Mouse (Mus musculus) hematopoietic multipotent progenitor cell, adult 10-12 weeks (in vitro differentiated cells): ENCODE results near the gene Timeless. TPM values are rescaled to one million over a fixed set of nuclear protein-coding genes. Genes with fewer than 3 reads are reported as not detected.

Experiments
- polyA plus RNA-seq: library from polyadenylated mRNA; stranded (reverse); fragments of >175 nt; gene quantifications from 2 replicates; pipeline ENCODE4 v1.2.3, GENCODE M21; 2012; ENCODE audit warnings: low replicate concordance

Gene Timeless
- polyA plus RNA-seq = 8.5 and 11.9 TPM in 2 replicates

DNA sequence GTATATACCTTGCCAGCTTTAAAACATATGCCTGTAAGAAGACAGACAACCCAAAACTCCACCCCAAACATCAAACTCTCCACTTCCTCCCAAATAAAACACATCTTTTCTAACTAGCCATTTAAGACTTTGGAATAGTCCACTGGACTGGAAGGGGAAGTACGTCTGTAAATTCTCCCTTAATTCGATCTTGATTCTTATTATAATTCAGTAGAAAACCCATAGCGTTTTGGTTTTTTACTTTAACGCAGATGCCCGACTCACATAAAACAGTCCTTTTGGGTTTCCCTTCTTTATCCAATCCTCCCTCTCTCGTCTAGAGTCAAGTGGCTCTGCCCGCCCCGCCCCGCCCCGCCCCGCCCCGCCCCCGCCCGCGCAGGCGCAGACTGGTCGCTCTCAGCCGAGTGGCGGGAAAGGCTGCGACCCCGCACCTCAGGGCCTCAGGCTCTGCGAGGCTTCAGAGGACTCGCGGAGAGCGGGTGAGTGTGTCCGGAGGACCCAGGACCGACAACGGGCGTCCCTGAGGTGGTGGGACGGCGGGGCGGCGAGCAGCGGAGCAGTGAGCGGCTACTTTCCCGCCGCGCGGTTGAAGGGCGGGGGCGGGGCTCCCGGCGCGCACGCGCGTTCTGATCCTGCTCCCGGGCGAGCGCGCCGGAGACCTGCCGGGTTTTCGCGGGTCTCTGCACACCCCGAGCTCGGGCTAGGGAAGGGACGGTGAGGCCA, at the start of gene Timeless:
Gene Timeless, plus strand, starts transcription at position 369 of the 723 bp plus-strand sequence.

GRCm38 (mm10) chr10:128194024-128194550, 37.8 kb upstream of the Timeless start, which contains the start of gene Gls2:
Gene Gls2 (plus strand): TSS chr10:128194457.

DNA sequence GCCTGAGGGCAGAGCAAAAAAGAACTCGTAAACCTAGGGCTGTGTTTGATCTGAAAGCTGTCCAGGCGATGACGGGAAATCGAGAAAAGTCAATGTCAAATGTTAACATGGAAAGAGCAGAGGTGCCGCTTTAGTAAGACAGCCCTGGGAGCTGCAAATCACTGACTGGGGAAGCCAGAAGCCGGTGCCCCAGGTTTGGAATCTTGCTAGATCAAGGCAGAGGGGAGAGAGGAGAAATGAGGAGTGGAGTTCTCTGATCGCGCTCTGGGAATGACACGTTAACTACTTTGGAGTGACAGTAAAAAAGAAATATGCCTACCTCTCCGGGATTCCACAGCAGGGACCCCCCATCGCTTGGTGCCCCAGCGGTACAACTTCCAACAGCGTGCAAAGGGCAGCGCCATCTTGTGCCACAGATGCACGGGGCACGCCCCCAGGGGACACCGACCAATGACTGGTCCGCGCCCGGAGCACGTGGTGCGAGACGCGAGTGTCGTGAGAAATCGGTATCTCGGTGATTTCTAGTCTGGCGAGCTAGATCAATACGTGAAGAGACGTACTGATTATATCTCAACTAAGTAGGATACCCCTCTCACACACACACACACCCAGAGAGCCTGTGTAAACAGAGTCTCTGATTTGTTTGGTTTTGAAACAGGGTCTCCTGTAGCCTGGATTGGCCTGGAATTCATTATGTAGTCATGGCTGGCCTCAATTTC, 20.3 kb upstream of the Timeless start, which contains the start of gene Spryd4:
Gene Spryd4, minus strand, starts transcription at position 418 of the 719 bp plus-strand sequence.

DNA sequence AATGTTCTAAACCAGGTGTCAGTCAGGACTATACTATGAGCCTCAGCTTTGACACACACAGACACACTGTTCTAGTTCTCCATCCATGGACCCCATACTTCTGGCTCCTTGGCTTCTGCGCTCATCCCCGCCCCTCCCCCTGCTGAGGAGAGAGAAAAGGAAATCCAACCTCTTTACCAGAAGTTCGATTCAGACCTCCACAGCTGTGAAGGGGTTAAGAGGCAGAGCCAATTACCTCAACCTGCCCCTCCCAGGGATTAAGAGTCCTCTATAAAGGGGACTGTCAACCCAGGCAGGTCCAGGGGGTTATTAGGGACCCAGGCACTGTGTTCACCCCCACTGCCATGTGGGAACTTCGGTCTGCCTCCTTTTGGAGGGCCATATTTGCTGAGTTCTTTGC, 6.3 kb upstream of the Timeless start, which contains the start of gene Mip:
Gene Mip, plus strand, starts transcription at position 301 of the 400 bp plus-strand sequence.

GRCm38 (mm10) chr10:128253677-128254255, 21.9 kb downstream of the Timeless start, which contains the start of gene Apon:
Gene Apon (plus strand): TSS chr10:128254096.

GRCm38 (mm10) chr10:128268371-128268770, 36.5 kb downstream of the Timeless start, which contains the start of gene Apof:
Gene Apof (plus strand): TSS chr10:128268671.

DNA sequence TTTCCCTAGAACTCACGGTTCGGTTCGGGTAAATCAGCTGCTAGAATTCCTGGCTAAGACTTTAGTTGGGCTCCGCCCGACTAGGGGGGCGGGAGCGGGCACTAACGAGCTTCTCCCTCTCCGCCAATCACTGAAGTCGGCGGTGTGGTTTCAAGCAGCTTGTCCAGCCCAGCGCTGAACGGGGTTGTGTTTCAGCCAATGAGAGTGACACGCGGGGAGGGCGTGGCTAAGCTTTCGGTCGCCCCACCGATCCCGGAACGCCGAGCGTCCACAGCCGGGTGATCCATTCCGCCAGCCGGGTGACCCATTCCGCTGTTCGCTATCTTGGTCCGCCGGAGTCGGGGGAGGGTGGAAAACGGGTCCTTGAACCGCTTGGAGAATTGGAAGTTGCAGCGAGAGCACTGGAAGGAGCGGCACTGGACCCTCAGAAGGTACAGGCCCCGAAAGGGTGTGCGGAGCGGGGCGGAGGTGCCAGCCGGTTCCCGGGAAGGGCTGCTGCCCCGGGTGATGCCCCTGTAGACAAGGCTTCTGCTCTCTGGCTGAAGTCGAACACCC, 38.5 kb downstream of the Timeless start, which contains the start of gene Stat2:
Gene Stat2, plus strand, starts transcription at position 273 of the 555 bp plus-strand sequence.

DNA sequence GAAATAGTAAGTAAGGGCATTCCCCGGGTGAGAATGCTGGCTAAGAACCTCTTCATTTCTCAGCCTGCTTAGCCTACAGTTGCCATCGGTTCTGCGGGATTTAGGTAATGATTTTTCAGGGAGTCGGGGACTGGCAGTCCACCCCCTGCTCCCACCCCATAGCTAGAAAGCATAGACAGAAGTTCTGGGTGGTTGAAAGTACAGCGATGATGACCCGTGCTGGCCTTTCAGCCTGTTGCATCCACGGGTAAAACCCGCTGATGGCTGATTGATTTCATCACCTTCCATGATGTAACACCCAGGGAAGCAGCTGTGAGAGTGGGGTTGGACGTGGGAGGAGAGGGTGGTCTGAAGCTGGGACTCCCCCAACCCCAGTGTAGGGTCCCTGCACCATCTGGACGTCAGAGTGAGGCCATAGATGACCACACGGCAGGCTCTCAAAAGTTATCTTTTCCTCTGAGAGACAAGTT, 66.9 kb downstream of the Timeless start, which contains the start of gene Il23a:
Gene Il23a, minus strand, starts transcription at position 51 of the 470 bp plus-strand sequence.

Other genes starting within 250 kb of the Timeless start
- not detected in 2 replicates for gene Hsd17b6, start 224.5 kb upstream of the Timeless start, polyA plus RNA-seq
- 0.76 and 2.1 TPM in 2 replicates for gene Prim1, start 216.9 kb upstream of the Timeless start, polyA plus RNA-seq
- 23.9 and 119 TPM in 2 replicates for gene Naca, start 196.5 kb upstream of the Timeless start, polyA plus RNA-seq
- gene Ptges3, start 173.1 kb upstream of the Timeless start, polyA plus RNA-seq = 75.1 and 109 TPM in 2 replicates
- gene Atp5b, start 148.8 kb upstream of the Timeless start, polyA plus RNA-seq = 514 and 876 TPM in 2 replicates
- gene Baz2a, start 140.5 kb upstream of the Timeless start, polyA plus RNA-seq = 32.1 and 58.1 TPM in 2 replicates
- 12.2 and 13.2 TPM in 2 replicates for gene Rbms2, start 51.8 kb upstream of the Timeless start, polyA plus RNA-seq
- gene Gls2, start 37.6 kb upstream of the Timeless start, polyA plus RNA-seq = 0.91 TPM in 1 of 2 replicates, not detected in the other
- gene Spryd4, start 20.3 kb upstream of the Timeless start, polyA plus RNA-seq = 0.61 and 2.6 TPM in 2 replicates
- 0.17 TPM in 1 of 2 replicates, not detected in the other for gene Mip, start 6.2 kb upstream of the Timeless start, polyA plus RNA-seq
- 0.08 TPM in 1 of 2 replicates, not detected in the other for gene Apon, start 22.0 kb downstream of the Timeless start, polyA plus RNA-seq
- 0.21 TPM in 1 of 2 replicates, not detected in the other for gene Apof, start 36.6 kb downstream of the Timeless start, polyA plus RNA-seq
- gene Stat2, start 38.5 kb downstream of the Timeless start, polyA plus RNA-seq = 38.6 and 62.2 TPM in 2 replicates
- 0.23 TPM in 1 of 2 replicates, not detected in the other for gene Il23a, start 66.7 kb downstream of the Timeless start, polyA plus RNA-seq
- gene Pan2, start 71.3 kb downstream of the Timeless start, polyA plus RNA-seq = 4.9 and 7.2 TPM in 2 replicates
- gene Cnpy2, start 90.4 kb downstream of the Timeless start, polyA plus RNA-seq = 29.2 and 43.5 TPM in 2 replicates
- gene Cs, start 105.7 kb downstream of the Timeless start, polyA plus RNA-seq = 9.9 and 31.8 TPM in 2 replicates
- gene Coq10a, start 136.9 kb downstream of the Timeless start, polyA plus RNA-seq = 10.2 and 25.7 TPM in 2 replicates
- 59.6 and 62.0 TPM in 2 replicates for gene Ankrd52, start 145.1 kb downstream of the Timeless start, polyA plus RNA-seq
- gene Slc39a5, start 169.2 kb downstream of the Timeless start, polyA plus RNA-seq = not detected in 2 replicates
- 115 and 117 TPM in 2 replicates for gene Nabp2, start 179.4 kb downstream of the Timeless start, polyA plus RNA-seq
- 20.2 and 20.7 TPM in 2 replicates for gene Rnf41, start 179.6 kb downstream of the Timeless start, polyA plus RNA-seq
- 167 and 293 TPM in 2 replicates for gene Smarcc2, start 227.2 kb downstream of the Timeless start, polyA plus RNA-seq